Mouse (Mus musculus): ENCODE results near the gene Card10. TPM values are rescaled to one million over a fixed set of nuclear protein-coding genes. Genes with fewer than 3 reads are reported as not detected.

The Card10 gene
- polyA plus RNA-seq, 2 experiments, result 1.1 to 2.2 TPM

DNA sequence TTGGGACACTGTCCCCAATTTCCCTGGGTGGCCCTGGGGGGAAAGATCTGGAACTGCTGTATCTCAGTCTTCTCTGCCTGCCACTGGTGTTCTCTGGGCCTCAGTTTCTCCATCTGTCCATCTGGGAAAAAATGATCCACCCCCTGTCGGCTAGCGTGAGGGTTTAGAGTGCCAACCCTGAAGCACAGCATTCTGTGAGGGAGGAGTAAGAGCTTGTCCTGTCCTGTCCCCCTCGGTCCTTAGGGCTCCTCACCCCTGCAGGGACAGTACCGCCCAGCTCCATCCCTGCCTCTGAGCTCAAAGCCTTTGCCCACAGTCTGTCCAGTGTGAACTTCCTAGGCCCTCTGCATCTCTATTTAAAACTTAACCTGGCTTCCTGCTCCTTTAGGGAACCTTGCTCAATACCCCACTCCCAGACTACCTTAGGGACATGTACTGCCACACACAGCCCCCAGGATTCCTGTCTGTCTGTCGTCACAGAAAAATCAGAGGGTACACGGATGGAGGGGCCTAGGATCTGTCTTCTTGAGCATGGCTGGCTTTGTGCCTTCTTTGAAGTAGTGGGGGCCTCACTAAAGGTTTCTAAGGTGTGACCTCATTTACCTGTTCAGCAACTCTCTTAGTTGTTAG is 38.4 kb upstream of the Card10 start:
- TF ChIP-seq EP300 (IDR thresholded peaks at IDR 0.05; ENCODE audit: low read depth) (no peak), CTCF (IDR thresholded peaks at IDR 0.05; ENCODE audit: low read depth) (no peak)
- H3K27me3 ChIP-seq (ENCODE audit: control insufficient read depth, insufficient read depth, low read length), result peaks cover 42% of the 10 kb centered on the region
- 62% methylated on average over 6 of the region's 6 CpGs for WGBS (ENCODE audit: insufficient replicate concordance)
- no peak for ATAC-seq (ENCODE audit: insufficient read depth)
- no peak overlapping the region for H3K27ac ChIP-seq
- no peak for DNase-seq (ENCODE audit: low read depth in 3 of 3, low spot score in 3 of 3)
- no peak overlapping the region for H3K4me2 ChIP-seq (ENCODE audit: low read depth)
- H3K9ac ChIP-seq (replicated peaks), result no peak overlapping the region
- H3K9me3 ChIP-seq (ENCODE audit: control insufficient read depth, low read length), result no peaks in the 10 kb centered on the region
- no peaks in the 10 kb centered on the region for H3K36me3 ChIP-seq (replicated peaks; ENCODE audit: control insufficient read depth, insufficient read depth, low read depth)
- no peak overlapping the region for H3K4me3 ChIP-seq (ENCODE audit: insufficient read depth in 1 of 2, low read depth in 2 of 2, low read length in 2 of 2)
- peaks cover 0 to 5% of the 10 kb centered on the region in 2 experiments; a peak in 1 of 4 replicates for H3K4me1 ChIP-seq (replicated peaks; ENCODE audit: control insufficient read depth in 2 of 2, insufficient read depth in 2 of 2, low read length in 1 of 2)

GRCm38 (mm10) chr15:78840751-78841150 is 37.9 kb upstream of the Card10 start:
- H3K4me1 ChIP-seq (replicated peaks; ENCODE audit: control insufficient read depth in 2 of 2, insufficient read depth in 2 of 2, low read length in 1 of 2), result peaks cover under 1 to 6% of the 10 kb centered on the region in 2 experiments; a peak in 2 of 4 replicates
- TF ChIP-seq CTCF (IDR thresholded peaks at IDR 0.05; ENCODE audit: low read depth), result no peak
- no peak for TF ChIP-seq EP300 (IDR thresholded peaks at IDR 0.05; ENCODE audit: low read depth)
- DNase-seq (ENCODE audit: low read depth in 3 of 3, low spot score in 3 of 3), result no peak
- H3K27ac ChIP-seq, result no peak overlapping the region
- H3K4me2 ChIP-seq (ENCODE audit: low read depth), result no peak overlapping the region
- no peaks in the 10 kb centered on the region for H3K9me3 ChIP-seq (ENCODE audit: control insufficient read depth, low read length)
- no peak overlapping the region for H3K4me3 ChIP-seq (ENCODE audit: insufficient read depth in 1 of 2, low read depth in 2 of 2, low read length in 2 of 2)
- peaks cover 42% of the 10 kb centered on the region for H3K27me3 ChIP-seq (ENCODE audit: control insufficient read depth, insufficient read depth, low read length)
- H3K9ac ChIP-seq (replicated peaks), result no peak overlapping the region
- no peaks in the 10 kb centered on the region for H3K36me3 ChIP-seq (replicated peaks; ENCODE audit: control insufficient read depth, insufficient read depth, low read depth)
- 55% methylated on average over 11 of the region's 11 CpGs for WGBS (ENCODE audit: insufficient replicate concordance)
- no peak for ATAC-seq (ENCODE audit: insufficient read depth)

DNA sequence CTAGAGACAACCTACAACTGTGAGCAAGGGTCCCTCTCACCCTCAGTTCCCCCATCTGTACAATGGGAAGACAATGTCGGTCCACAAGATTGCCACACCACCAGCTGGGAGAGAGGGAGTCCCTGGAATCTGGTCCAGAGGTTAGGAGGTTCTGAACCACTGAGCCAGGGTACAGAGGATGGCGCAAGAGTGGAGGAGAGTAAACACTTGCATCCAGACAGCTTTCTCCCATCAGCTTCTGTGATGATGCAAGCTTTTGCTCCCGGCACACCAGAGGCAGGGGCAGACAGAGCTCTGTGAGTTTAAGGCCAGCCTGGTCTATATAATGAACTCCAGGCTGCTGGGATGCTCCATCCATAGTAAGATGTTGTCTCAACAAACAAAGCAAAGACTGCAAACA is 37.4 kb upstream of the Card10 start:
- H3K9ac ChIP-seq (replicated peaks), result no peak overlapping the region
- ATAC-seq (ENCODE audit: insufficient read depth) (peak; percentile 52), DNase-seq (ENCODE audit: low read depth in 3 of 3, low spot score in 3 of 3) (peak in 1 of 3 experiments; percentile 37)
- H3K36me3 ChIP-seq (replicated peaks; ENCODE audit: control insufficient read depth, insufficient read depth, low read depth), result no peaks in the 10 kb centered on the region
- H3K27ac ChIP-seq, result no peak overlapping the region
- H3K27me3 ChIP-seq (ENCODE audit: control insufficient read depth, insufficient read depth, low read length), result peaks cover 42% of the 10 kb centered on the region
- TF ChIP-seq EP300 (IDR thresholded peaks at IDR 0.05; ENCODE audit: low read depth), result no peak
- TF ChIP-seq CTCF (IDR thresholded peaks at IDR 0.05; ENCODE audit: low read depth), result no peak
- 51% methylated on average over 3 of the region's 3 CpGs for WGBS (ENCODE audit: insufficient replicate concordance)
- H3K4me1 ChIP-seq (replicated peaks; ENCODE audit: control insufficient read depth in 2 of 2, insufficient read depth in 2 of 2, low read length in 1 of 2), result peaks cover 6% of the 10 kb centered on the region in 2 experiments; a peak in 3 of 4 replicates
- no peak overlapping the region for H3K4me3 ChIP-seq (ENCODE audit: insufficient read depth in 1 of 2, low read depth in 2 of 2, low read length in 2 of 2)
- H3K9me3 ChIP-seq (ENCODE audit: control insufficient read depth, low read length), result no peaks in the 10 kb centered on the region
- no peak overlapping the region for H3K4me2 ChIP-seq (ENCODE audit: low read depth)

DNA sequence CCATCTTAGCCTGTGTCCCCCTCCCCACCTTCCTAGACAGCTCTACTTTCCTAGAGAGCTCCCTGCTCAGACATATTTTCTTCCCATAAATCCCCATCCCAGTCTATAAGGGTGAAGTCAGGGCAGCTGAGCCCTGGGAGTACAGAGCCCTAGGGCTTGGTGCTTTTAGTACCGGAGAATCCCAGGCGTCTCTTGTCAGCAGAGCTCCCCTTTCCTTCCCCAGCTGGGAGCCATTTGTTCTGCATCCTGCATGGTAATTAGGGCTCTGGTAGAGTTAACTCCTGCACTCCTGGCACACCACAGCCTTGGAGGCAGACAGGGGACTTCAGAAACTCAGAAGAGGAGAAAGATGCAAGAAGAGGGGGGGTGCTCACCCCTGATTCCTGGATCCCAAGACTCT is 36.9 kb upstream of the Card10 start:
- Histone ChIP-seq H3K27me3 (ENCODE audit: control insufficient read depth, insufficient read depth, low read length) (peaks cover 39% of the 10 kb centered on the region), H3K36me3 (replicated peaks; ENCODE audit: control insufficient read depth, insufficient read depth, low read depth) (no peaks in the 10 kb centered on the region), H3K27ac (no peak overlapping the region), H3K9ac (replicated peaks) (no peak overlapping the region), H3K9me3 (ENCODE audit: control insufficient read depth, low read length) (no peaks in the 10 kb centered on the region), H3K4me3 (ENCODE audit: insufficient read depth in 1 of 2, low read depth in 2 of 2, low read length in 2 of 2) (no peak overlapping the region), H3K4me1 (replicated peaks; ENCODE audit: control insufficient read depth in 2 of 2, insufficient read depth in 2 of 2, low read length in 1 of 2) (peaks cover 9 to 11% of the 10 kb centered on the region in 2 experiments), H3K4me2 (ENCODE audit: low read depth) (no peak overlapping the region)
- no peak for TF ChIP-seq EP300 (IDR thresholded peaks at IDR 0.05; ENCODE audit: low read depth)
- WGBS (ENCODE audit: insufficient replicate concordance), result 36% methylated on average over 2 of the region's 2 CpGs
- ATAC-seq (ENCODE audit: insufficient read depth) (no peak), DNase-seq (ENCODE audit: low read depth in 3 of 3, low spot score in 3 of 3) (no peak)

DNA sequence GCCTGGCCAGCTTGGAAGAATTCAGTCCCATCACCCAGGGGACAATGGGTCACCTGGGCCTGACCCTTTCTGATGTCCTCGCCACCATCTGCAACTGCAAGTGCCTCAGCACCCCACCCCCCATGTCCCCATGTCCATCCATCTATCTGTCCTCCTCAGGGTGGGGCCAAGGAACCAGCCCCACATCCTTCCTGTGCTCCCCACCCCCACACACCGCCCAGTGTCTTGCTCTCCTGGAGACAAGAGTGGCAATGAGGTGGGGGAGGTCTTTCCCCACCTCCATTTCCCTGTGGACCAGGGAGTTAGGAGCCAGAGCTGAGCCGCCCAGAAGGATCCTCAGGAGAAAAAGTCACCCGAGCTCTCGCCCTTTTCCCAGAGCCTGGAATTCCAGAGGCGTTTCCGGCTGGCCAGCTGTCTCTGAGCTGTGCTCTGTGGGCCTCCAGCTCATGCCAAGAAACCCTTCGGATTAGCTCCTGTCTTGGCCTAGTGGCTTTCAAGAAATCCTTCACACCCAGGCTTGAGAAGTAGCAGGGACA is 33.3 kb upstream of the Card10 start:
- WGBS (ENCODE audit: insufficient replicate concordance), result 45% methylated on average over 8 of the region's 8 CpGs
- H3K27me3 ChIP-seq (ENCODE audit: control insufficient read depth, insufficient read depth, low read length), result peaks cover 4% of the 10 kb centered on the region
- H3K27ac ChIP-seq, result no peak overlapping the region
- H3K9me3 ChIP-seq (ENCODE audit: control insufficient read depth, low read length), result no peaks in the 10 kb centered on the region
- H3K36me3 ChIP-seq (replicated peaks; ENCODE audit: control insufficient read depth, insufficient read depth, low read depth), result no peaks in the 10 kb centered on the region
- no peak for TF ChIP-seq CTCF (IDR thresholded peaks at IDR 0.05; ENCODE audit: low read depth)
- H3K4me3 ChIP-seq (ENCODE audit: insufficient read depth in 1 of 2, low read depth in 2 of 2, low read length in 2 of 2), result no peak overlapping the region
- peaks cover 12 to 20% of the 10 kb centered on the region in 2 experiments for H3K4me1 ChIP-seq (replicated peaks; ENCODE audit: control insufficient read depth in 2 of 2, insufficient read depth in 2 of 2, low read length in 1 of 2)
- ATAC-seq (ENCODE audit: insufficient read depth), result 0 out of 2 replicates have a peak, but pooled peaks have one; percentile 3
- no peak overlapping the region for H3K4me2 ChIP-seq (ENCODE audit: low read depth)
- no peak for DNase-seq (ENCODE audit: low read depth in 3 of 3, low spot score in 3 of 3)
- no peak overlapping the region for H3K9ac ChIP-seq (replicated peaks)
